Mouse (Mus musculus): ENCODE results near the gene Cul4b. TPM values are rescaled to one million over a fixed set of nuclear protein-coding genes. Genes with fewer than 3 reads are reported as not detected.

Cul4b gene
- 7.4 and 8.0 TPM in 2 replicates for polyA plus RNA-seq (2012)

DNA sequence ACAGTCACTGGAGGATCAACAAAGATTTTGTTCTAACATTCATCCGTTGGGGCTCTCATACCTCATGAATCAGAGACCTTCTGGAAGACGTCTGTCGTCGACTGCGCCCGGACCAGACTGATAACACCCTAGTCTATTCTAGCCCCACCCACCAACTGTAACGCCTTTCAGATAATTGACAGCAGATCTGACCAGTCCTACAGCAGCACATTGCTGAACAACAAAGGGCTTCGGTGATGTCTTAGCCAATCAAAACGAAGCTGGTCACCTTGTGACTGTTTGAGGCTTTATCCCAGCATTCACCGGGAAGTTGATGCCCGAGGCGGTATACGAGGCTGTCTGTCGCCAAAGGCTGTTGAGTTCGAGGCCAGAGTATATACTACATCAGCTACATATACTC is at the start of gene Cul4b:
Cul4b (minus strand) TSS at position 119 of the 400 bp plus-strand sequence.

DNA sequence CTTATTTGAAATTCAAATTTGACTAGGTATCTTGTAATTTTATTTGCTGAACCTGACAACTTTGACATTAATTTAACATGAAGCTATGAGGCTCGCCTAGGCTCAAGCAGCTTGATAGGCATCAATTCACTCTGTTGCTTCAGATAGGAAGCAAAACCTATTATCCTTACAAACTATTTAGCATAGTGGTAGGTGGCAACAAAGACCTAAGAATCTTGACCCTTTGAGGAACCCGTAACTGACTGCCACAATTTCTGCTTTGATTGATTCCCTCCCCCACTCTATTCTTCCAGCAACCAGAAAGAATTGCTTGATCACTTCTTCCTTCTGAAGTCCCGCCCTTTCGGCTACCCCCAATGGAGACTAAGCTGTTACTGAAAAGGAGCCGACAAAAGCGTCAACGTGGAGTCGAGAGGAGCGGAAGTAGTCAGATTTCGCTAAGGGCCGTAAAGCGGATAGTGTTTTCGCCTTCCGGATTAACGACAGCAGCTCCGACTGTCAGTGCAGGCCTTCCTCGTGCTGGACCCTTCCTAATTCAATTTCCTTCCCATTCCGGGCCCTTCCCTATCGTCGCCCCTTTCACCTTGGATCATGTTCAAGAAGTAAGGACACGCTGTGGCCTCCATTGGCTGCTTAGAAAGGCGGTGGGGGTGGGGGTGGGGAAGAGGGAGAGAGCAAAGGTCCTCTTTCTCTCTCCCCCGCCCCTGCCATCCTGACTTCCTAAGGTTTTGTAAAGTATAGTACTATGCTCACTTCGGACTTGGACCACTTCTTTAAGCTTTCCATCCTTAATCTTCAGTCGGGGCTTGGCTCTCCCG is 24.4 kb upstream of the Cul4b start, which contains the start of gene Mcts1:
Mcts1 (plus strand) TSS at position 402 of the 818 bp plus-strand sequence.

Other genes starting within 250 kb of the Cul4b start
- gene Lamp2, start 119.7 kb downstream of the Cul4b start, polyA plus RNA-seq (2012), result 12.8 and 19.2 TPM in 2 replicates
- gene Mcts1, start 24.4 kb upstream of the Cul4b start, polyA plus RNA-seq (2012), result 1.6 and 1.9 TPM in 2 replicates
- gene C1galt1c1, start 58.9 kb upstream of the Cul4b start, polyA plus RNA-seq (2012), result 0.23 and 1.1 TPM in 2 replicates
- 0.24 and 0.66 TPM in 2 replicates for gene 6030498E09Rik, start 196.5 kb upstream of the Cul4b start, polyA plus RNA-seq (2012)

All from megakaryocyte-erythroid progenitor cell, adult 5 weeks (primary cell).